Mouse (Mus musculus): ENCODE data around the gene Rtl9. TPM values are rescaled to one million over a fixed set of nuclear protein-coding genes. Genes with fewer than 3 reads are reported as not detected.

Rtl9 gene
- not detected for polyA plus RNA-seq (2014; fragmentation: Illumina TruSeq; extraction: RNeasy Lipid Tissue Mini Kit (QIAGEN cat#74804); ENCODE audit: low replicate concordance)

GRCm38 (mm10) chrX:143099044-143099754 lies at the start of gene Rtl9:
Gene Rtl9 (plus strand): TSS chrX:143099594.

Other genes with a start within 250 kb of the Rtl9 start
- 13.1 TPM for gene Ammecr1, start 132.9 kb upstream of the Rtl9 start, polyA plus RNA-seq (2014; fragmentation: Illumina TruSeq; extraction: RNeasy Lipid Tissue Mini Kit (QIAGEN cat#74804); ENCODE audit: low replicate concordance)

Data from small intestine, adult 10 weeks (tissue).